Mouse (Mus musculus) ovary, postnatal 14 days (tissue): ENCODE measurements around the gene Spry2.

Experiments
- DNase-seq: peaks from one replicate; pipeline ENCODE4 v3.0.0; 2022; ENCODE audit warnings: low spot score

Gene Spry2

DNA sequence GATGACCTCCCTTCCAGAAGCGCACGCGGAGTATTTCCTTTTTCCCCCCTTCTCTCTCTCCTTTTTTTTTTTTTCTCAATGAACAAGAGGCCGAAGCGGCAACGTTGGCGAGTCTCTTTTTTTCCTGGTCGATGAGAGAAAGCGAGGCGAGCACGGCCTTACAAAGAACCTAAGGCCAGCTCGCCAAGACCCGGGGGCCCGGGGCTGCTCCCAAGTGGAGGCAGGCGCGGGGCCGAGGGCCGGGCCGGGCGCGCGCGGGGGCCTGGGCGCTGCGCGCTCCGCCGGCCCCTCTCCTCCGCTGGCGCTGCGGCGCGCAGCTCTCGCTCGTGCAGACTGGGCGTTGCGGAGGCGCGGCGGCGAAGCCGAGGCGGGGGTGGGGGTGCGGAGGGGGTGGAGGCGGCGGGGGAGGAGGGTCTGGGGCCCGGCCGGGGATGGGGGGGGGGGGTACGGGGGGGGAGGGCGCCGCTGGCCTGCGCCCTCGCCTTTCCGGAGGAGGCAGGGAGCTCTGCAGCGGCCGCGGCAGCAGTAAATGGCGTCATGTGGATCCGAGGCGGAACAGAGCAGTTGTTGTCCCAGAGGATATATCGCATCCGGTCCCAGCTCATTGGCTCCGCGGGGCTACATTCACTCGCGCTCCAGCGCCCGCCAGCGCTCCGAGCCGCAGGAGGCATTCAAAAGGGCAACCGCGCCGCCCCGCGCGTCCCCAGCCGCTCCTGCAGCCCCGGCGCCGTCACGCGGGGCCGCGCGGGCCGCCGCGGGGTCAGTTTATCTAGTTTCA is at the start of gene Spry2:
TSS of gene Spry2 (minus strand) at position 29 of the 778 bp plus-strand sequence.
- DNase-seq = peak; percentile 83

DNA sequence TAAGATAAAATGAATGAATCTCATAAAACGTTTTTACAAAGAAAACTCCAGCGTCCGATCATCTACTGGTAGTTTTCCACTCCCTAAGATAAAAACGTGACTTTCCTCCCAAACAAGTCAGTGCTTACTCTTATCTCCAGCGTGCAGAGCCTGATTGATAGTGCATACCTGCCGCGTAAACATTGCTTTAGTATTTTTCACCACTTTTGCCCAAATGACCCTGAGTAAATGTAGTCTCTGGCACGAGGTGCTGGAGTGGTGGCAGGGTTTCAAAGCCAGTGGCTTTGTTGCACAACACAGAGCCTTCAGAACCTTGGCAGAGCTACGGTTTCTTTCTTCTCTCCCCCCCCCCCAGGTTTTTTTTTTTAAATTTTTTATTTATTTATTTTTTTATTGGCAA is 44.7 kb upstream of the Spry2 start:
- no peak for DNase-seq

DNA sequence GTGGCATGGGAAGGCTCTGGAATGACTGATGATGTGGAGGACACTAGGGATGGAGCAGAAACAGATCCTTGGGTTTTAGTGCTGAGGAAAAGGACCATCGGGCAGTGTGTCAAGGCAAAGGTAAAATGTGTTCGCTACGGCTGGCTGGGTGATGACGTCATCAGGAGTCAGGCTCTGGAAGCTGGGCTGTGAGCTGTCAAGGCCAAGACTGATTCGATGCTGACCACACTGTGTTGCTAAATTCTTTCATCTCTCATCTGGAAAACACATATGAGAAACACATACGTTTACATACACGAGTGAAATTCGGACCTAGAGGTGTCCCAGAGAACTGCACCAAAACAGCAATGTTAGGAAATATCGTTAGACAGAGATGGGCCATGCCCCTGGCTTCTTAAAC is 30.1 kb upstream of the Spry2 start:
- no peak for DNase-seq

DNA sequence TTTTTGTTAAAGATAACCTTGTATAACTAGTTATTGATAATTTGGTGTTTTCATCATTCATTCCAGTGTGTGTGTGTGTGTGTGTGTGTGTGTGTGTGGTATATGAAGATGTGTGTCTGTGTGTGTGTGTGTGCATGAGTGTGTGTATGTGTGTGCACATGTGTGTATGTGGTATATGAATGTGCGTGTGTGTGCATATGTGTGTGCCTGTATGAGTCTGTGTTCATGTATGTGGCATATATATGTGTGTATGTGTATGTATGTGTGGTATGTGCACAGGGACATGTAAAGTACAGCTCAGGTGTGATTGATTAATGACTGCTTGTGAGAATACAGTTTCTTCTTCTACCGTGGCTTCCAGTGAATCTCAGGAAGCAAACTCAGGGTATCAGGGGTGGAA is 28.7 kb upstream of the Spry2 start:
- no peak for DNase-seq

DNA sequence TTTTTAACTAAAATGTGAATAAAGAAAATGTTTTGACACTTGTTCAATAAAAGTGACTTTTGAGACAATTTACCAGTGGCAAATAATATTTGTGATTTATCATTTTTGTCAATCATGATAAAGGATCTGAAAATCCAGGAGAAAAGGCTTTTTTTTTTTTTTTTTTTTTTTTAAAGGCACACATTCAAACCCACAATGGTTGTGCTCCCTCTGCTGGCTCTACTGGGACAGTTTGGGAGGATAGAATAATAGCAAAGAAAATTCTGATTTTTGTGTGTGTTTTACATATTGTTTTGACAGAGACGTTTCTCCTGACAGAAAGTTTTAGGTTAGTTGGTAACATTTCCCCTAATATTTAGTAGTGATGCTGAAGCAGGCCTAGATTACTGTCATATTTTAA is 28.1 kb upstream of the Spry2 start:
- no peak for DNase-seq

DNA sequence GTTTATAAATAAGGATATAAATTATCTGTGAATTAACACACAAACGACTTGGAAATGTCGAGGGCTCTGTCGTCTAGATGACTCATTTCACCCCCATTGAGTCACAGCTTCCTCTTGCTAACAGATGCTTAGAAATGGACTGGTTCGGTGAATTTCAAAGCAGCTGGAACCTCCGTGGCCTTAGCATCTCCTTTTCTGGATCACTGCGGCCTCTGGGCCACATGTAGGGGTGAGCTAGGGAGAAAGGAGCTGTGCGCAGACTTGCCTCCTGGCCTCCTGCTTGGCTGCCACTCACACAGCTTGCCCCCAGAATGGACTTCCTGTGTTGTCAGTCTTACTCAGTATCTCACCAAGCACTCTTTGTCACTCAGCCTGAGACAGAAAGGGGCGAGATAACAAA is 26.3 kb upstream of the Spry2 start:
- DNase-seq = no peak

DNA sequence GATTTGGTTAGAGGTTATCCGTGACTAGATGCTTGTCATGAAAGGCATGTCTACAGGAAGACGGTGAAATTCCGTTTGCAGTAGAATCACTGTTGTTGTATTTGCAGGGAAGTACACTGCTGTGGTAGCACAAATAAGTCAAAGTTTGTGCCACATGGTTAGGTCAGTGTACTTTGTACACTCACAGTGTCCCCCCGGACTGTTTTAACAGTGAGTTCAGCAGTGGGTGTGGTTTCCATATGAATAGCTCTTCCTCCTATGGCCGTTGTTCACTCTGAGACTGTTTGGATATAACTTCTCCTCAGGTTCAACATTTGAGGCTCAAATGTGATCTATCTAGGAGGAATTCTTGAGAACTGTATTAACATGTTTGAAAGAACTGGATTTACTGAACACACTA is 25.8 kb upstream of the Spry2 start:
- no peak for DNase-seq

DNA sequence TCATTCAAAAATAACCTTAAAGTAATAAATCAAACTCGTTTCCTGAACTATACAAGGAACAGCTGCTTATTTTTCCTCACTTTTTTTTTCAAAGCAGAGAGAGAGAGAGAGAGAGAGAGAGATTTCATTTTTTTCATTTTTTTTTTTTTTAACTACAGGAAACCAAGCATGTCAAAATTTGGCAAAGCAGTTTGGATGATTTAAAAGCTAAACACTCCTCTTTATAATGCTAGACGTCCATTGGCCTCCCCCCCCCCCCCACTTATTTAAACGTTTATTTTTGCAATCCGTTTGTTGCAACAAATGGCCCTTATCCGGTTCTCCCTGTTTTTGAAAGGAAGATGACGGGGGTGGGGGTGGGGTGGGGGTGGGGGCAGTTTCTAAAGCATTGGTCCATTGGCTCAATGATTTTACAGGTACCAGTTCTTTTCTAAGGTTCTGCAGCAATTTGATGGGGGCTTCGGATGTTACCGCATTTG is 24.6 kb upstream of the Spry2 start:
- DNase-seq = no peak

DNA sequence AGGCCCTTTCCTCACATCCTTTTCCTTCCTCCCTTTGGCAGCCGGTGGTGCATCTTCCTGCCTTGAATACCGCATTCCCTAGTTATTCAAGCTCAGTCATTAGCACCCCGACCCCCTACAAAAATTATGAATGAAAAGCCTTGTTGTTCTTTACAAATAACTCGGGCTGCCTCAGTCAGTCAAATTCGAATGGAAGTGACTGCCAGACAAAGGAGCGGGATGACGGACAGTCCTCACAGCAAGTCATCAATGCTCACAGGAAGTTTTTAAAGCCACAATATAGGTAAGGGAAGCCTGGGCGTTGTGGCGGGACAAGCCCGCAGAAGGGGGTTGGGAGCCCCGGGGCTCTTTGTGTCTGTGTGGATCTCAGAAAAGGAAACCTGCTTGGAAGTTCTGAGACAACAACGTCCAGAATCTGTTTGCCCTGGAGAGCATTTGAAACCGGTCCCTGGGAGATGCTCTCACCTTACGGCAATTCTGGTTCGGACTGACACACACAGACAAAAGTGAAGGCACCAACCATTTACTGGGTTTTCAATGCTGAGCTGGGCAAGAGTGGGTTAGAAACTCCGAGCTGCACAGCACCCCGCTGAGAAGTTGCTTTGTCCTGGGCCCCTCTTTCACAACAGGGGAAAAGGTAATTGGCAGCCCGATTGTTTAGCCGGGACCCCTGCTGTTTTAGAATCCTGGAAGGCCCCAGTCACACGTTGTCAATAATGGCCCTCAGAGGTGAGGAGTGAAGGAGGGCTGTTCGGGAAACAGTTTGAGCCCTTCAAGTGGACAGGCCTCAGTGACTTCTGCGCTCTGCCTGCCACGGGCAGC is 24.0 kb upstream of the Spry2 start:
- no peak for DNase-seq

DNA sequence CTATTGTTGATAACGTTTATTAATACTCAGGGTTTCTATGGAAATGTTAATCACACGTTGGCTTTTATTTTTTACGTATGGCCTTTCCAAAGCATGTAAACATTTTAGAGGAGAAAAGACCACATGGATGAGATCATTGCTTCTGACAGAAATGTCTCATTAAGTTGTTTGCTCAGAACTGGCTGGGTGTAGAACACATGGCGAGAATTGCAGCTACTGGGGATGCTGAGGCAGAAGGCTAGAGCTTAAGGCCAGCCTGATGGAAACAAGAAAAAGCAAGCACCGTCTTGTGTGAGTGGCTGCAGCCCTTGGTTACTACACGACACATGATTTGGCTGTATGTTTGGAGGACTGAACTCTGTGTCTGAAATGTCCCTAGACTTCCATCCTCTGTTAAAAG is 10.6 kb upstream of the Spry2 start:
- DNase-seq = no peak

DNA sequence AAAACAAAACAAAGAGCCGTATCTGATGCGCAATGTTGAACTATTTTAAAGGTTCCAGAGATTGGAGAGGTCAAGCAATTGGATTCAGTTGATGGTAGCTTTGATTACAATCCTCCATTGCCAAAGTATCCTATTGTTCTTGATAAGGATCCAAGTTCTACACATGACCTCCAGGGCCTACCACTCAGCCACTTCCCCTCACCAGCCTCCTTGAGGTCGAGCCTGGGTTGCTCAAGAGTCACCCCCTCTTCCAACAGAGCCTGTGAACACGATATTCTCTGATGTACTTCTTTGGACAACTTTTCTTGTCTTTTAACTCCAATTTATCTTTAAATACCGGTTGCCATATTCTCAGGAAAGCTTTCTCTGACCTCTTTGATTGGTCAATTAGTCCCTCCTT is 9.3 kb upstream of the Spry2 start:
- DNase-seq = no peak

DNA sequence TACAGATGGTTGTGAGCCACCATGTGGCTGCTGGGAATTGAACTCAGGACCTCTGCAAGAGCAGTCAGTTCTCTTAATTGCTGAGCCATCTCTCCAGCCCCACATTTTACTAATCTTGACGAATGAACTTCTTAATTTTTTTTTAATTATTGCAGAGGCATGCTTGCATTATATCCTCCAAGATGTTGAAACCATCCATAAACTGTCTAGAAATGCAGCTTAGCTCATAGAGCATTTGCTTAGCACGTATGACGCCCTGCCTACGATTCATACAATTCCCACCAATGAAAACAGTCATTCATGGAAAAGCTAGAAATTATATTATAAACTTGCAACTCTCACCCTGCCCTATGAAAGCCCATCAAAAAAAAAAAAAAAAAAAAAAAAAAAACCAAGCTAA is 8.9 kb upstream of the Spry2 start:
- DNase-seq = no peak

DNA sequence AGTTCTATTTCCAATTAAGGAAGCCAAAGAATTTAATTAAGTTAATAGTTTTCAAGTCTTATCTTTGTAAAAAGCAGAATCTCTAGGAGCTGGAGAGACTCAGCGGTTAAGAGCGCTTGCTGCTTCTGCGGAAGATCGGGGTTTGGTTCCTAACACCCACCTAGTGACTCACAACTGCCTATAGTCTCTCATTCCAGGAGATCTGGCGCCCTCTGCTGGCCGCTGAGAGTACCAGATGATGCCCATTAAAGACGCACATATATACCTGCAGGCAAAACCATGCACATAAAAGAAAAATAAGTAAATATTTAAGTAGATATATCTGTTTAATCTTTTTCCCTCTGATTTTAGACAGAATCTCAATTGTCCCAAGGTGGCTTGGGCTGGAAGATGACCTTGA is 6.2 kb upstream of the Spry2 start:
- no peak for DNase-seq

DNA sequence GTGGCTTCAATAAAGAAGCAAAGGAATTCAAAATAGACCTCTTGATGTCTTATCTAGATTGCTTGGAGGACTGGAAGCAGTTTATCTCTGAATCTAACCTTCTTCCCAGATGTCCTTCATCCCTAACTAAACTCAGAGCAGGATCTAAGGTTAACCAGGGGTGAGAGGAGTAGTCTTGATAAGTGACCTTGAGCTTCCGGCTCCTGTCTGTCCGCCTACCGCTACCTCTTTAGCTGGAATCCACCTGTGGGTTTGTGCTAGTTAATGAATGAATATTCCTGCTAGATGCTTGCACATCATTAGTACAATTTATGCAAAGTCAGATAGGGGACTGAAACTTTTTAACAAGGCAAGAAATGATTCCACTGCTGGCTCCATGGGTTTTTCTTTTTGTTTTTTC is 4.2 kb upstream of the Spry2 start:
- DNase-seq = no peak

DNA sequence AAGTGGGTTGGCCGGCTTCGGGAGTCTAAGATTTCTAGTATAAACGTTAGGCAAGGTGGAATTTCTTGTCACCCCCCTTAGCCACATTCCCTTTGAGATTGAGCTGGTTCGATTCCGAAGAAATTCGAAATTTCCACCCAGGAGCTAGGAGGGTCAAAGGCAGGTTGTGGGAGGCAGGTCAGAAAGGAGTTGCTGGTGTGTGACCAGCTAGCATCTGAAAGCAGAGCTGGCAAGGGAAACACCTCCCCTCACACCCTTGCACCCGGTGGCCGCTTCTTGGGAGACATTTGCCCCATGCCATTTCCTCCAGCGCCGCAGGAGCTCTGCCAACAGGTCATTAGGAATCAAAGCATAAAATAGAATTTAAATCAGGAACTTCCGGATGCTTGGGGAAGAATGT is 2.5 kb upstream of the Spry2 start:
- no peak for DNase-seq

DNA sequence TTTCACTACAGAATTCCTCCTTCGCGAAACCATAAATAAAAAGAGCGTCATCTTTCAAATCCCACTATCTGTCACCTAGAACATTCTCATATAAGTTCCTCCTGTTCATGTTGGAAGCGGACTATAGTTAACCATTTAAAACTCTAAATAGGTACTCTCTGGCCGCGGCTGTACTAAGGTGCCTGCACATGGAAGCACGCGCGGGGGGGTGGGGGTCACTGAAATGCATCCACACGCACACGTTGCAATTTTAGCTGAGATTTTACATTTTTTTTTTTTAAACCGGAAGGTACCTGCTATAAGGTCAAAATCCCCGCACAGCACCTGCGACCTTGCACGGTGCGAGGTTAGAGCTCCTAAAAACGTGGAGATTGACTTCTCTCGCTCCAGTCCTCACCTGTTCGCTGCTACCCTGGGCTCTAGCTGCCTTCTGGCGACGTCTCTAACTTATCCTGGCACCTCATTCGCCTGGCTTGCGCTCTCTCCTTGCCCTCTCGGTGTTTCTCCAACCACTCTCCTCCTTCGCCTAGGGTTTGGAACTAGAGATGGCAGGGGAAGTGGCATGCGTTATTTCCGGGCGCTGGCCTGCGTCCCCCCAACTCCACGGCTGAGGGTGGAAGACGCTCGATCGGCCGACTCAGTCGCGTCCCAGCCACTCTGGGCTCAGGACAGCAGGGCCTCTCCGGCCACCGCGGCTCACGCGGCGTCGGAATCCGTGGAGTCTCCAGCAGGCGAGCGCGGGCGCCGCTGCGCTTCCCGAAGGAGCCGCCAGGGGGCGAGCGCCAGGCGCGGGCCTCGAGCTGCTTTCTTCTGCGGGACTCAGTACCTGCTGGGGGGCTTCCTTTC is 1.9 kb upstream of the Spry2 start:
- peak; percentile 88 for DNase-seq

DNA sequence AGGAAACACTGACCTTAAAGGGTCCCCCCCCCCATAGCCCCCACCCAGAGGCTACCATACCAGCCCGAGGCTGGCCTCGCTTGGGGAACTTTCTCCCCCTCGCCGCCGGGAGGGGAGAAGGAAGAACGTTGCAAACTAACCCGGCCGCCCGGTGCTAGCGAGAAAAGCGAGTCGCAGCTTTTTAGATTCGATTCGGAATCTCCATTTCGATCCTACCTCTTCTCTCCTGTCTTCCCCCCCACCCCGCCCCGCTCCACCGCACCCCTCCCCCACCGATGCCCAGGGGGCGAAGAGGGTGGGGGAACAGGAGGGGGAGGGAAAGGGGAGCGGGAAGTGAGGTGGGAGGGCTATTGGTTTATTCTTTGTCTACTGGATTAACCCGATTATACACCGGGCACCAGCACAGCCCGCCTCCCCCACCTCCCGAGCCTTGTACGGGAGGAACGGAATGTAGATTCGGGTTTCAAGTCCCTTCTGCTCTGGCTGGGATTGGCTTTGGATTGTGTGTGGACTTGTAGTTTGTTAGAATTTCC is 1.0 kb upstream of the Spry2 start:
- DNase-seq = peak; percentile 50

DNA sequence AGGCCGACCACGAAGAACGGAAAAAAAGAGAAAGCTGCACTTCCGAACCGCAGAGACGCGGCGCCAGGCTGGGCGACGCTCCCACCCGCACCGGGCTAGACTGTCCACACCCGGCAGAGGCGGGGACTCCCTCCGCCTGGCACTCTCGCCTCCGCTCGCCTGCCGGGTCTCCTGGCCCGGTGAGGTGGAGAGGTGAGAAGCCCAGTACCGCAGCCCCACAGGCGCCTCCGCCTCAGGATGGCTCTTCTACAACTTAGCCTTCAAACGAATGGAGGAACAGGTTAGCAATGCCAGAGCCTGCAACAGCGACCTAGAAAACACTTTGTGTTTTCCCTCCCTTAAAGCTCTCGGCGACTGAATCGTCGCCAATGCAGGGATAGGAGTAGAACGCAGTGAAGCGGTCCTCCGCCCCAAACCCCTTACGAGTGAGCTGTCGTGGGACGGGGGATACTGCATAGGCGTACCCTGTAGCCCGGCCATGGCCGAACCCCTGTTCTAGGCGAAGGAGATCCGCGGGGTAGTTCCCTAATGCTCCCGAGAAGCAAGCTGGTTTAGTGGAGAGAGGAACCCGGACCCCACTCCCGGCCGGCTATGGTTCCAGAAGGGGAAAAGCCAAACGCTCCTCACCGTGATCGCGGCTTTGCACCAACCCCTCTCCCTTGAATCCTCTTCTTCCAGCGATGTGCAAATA is 513 bp downstream of the Spry2 start:
- peak; percentile 37 for DNase-seq

DNA sequence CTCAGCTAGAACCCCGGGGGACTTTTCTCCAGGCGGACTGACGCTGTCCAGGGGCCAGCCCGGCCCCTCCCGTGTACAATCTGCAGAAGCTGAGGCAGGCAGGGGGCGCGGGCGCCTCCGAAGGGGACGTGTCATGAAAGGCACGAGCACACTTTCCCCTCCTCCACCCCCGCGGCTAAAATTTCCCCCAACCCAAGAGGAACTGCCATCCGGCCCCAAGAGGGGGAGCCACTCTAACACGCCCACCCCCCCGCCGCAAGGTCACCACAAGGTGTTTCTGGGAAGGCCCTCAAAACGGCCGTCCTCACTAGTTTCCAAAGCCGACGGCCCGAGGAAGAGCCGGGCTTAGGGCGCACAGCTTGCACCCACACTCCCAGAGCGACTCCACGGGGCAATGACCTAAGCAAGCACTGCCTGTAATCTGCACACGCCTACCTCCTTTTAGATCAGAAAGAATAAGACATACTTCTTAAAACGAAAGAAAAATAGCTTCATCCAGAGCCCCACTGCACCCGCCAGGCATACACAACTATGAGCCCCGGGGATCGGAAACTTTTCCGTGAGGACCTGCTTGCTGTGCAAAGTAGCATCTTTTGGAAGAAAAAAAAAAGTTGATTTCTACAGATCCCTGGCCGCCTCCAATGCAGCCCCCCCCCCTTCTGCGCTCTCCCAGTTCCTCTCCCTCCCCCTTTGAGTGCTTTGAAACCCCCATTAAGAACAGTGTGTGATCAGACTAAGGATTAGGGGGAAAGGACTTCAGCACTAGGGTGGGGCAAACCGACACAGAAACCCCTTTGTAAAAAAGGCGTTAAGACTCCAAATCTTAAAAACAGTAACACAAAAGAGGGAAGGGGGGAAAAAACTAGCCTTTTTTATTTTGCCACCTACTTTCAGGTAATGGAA is 1.4 kb downstream of the Spry2 start:
- no peak for DNase-seq

DNA sequence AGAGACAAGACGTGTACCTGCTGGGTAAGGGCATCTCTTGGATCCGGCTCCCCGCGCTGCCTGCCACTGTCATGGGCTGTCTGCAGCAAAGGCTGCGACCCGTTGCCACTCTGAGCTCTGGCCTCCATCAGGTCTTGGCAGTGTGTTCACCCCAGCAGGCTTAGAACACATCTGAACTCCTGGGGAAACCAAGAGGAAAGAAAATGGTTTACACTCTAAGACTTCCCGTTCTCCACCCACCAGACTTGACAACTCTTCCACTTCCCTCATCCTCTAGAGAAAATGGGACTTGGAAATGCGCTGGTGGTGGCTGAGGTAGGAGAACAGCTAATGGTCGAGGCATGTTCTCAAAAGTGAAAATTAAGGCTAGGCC is 3.0 kb downstream of the Spry2 start:
- no peak for DNase-seq
